Mouse (Mus musculus) hindbrain, embryonic 15.5 days (tissue): ENCODE data around the gene Ubp1. TPM values are rescaled to one million over a fixed set of nuclear protein-coding genes. Genes with fewer than 3 reads are reported as not detected.
A peak's percentile ranks its signal among the peaks of the same experiment; 100 is the strongest.

ENCODE experiments used
- ATAC-seq: fragments of 200-750 bp; cut with Nextera tagmentation; 2 replicates; pipeline ENCODE4 v1.8.0; 2017; ENCODE audit warnings: low read depth, moderate number of reproducible peaks, moderate TSS enrichment; ENCODE audit not compliant: low FRiP score
- H3K27ac ChIP-seq: fragments of 300-500 bp; sonication (generic); replicated peaks from 2 replicates; pipeline ENCODE4 v1.5.1; 2015; ENCODE audit warnings: mild to moderate bottlenecking, inconsistent platforms
- H3K27me3 ChIP-seq: fragments of 300-500 bp; sonication (generic); 2 replicates; pipeline ENCODE4 v1.6.1; 2015; ENCODE audit warnings: control low read depth, inconsistent platforms
- H3K36me3 ChIP-seq: fragments of 300-500 bp; sonication (generic); 2 replicates; pipeline ENCODE4 v1.6.1; 2015; ENCODE audit warnings: control low read depth, inconsistent platforms
- H3K4me1 ChIP-seq: fragments of 300-500 bp; sonication (generic); replicated peaks from 2 replicates; pipeline ENCODE4 v1.6.1; 2015; ENCODE audit warnings: control low read depth, inconsistent platforms
- H3K4me2 ChIP-seq: fragments of 300-500 bp; sonication (generic); 2 replicates; pipeline ENCODE4 v1.6.1; 2015; ENCODE audit warnings: moderate library complexity, mild to moderate bottlenecking, inconsistent platforms
- H3K4me3 ChIP-seq: fragments of 300-500 bp; sonication (generic); 2 replicates; pipeline ENCODE4 v1.5.1; 2015; ENCODE audit warnings: mild to moderate bottlenecking, inconsistent platforms
- H3K9ac ChIP-seq: fragments of 300-500 bp; sonication (generic); 2 replicates; pipeline ENCODE4 v1.6.1; 2015; ENCODE audit warnings: inconsistent platforms
- H3K9me3 ChIP-seq: fragments of 300-500 bp; sonication (generic); 2 replicates; pipeline ENCODE4 v1.6.1; 2016; ENCODE audit warnings: control low read depth, inconsistent platforms
- WGBS: fragments of 180-500 bp; shearing (Covaris S2); methylation state at CpG from one replicate; pipeline ENCODE4 v1.1.7; 2015; 5-methylcytosine and 5-hydroxymethylcytosine counted together
- polyA plus RNA-seq: library from polyadenylated mRNA; unstranded; fragments of >200 nt; fragmentation: Nextera tagmentation; extraction: Ambion mirVana; gene quantifications from 2 replicates; pipeline ENCODE4 v1.2.1, GENCODE M21; 2015

Gene Ubp1
- polyA plus RNA-seq, 1 experiment from 2014 or later, result 32.0 TPM

DNA sequence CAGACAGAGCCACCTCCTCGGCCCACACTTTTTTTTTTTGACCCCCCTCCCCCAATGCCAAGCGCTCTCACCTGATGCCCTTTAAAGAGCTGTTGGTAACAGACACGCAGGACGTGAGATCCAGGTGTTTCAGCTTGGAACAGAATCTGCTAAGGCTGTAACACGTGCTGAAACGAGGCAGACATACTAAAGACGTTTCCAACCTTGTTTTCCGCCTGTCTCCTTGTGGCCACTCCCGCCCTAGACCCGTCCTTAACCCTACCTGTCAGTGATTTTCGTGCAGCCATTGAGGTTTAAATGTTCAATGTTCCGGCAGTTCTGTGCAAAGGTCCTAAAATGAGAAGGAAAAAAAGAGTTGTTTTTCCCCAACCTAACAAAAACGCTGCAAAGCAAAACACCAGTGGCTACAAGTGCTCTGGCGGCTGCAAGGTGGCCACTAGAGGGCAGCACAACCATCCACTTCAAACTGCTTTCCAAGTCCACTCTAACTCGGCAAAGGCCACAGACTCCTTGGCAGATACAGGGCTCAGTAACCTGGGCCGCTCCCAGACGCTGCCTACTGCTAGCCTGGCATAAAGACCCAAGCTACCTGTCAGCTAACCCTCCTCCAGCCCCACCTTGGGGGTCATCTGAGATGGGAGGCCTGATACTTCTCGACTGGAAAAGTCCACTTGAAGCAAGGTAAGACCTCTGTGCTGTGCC is 60.0 kb downstream of the Ubp1 start:
- Histone ChIP-seq H3K4me2 (peak overlapping the region; percentile 22), H3K4me1 (no peaks in the 10 kb centered on the region), H3K9ac (no peak overlapping the region), H3K4me3 (no peak overlapping the region), H3K27me3 (no peaks in the 10 kb centered on the region), H3K27ac (no peak overlapping the region), H3K36me3 (peaks cover 5% of the 10 kb centered on the region; the same call in 1 of the 2 replicates), H3K9me3 (no peaks in the 10 kb centered on the region)
- 31% methylated on average over 18 of the region's 18 CpGs for WGBS
- ATAC-seq, result peak; percentile 82

DNA sequence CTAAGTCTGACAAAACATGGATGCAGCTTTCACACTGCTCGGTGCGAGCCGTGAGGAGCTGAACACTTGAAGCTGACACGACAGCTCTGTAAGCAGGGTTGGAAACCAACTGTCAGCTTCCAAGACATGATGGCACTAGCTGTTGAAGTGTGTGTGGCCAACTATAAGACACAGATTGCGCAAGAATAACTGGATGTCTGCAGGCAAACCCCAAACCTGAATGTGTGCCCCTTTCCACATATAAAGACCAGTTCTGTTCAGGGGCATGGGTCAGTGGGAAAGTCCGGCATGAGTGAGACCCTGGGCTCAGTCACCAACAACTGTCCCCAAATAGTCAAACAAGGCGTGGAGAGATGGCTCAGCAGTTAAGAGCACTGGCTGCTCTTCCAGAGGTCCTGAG is 62.1 kb downstream of the Ubp1 start:
- ATAC-seq, result no peak
- H3K9ac ChIP-seq, result no peak overlapping the region
- H3K4me2 ChIP-seq, result no peak overlapping the region
- H3K36me3 ChIP-seq, result 0 out of 2 replicates have a peak, but pooled peaks cover 5% of the 10 kb centered on the region
- H3K4me3 ChIP-seq, result no peak overlapping the region
- no peaks in the 10 kb centered on the region for H3K9me3 ChIP-seq
- H3K4me1 ChIP-seq, result no peaks in the 10 kb centered on the region
- no peaks in the 10 kb centered on the region for H3K27me3 ChIP-seq
- 94% methylated on average over 7 of the region's 7 CpGs for WGBS
- no peak overlapping the region for H3K27ac ChIP-seq

DNA sequence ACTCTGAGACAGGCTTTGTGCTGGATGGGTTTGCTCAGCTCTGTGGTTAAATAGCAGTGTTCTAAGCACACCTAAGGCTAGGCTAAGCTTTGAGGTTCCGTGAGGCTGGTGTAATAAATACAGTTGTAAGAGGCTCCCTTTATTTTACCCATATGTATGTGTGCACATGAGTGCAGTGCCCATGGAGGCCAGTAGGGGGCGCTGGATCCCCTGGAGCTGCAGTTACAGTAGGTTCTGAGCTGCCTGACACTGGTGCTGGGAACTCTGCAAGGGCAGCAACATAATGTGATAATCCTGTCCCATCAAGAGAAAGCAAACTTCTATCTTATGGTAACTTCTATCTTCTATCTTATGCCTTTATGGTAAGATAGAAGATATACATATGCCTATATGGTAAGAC is 67.6 kb downstream of the Ubp1 start:
- Histone ChIP-seq H3K27me3 (no peaks in the 10 kb centered on the region), H3K4me3 (no peak overlapping the region), H3K36me3 (peaks cover 28% of the 10 kb centered on the region), H3K4me2 (no peak overlapping the region), H3K27ac (no peak overlapping the region), H3K9me3 (no peaks in the 10 kb centered on the region), H3K4me1 (no peaks in the 10 kb centered on the region), H3K9ac (no peak overlapping the region)
- ATAC-seq, result no peak
- WGBS, result 69% methylated on average over 2 of the region's 2 CpGs

- no peak overlapping the region for H3K4me3 ChIP-seq
- no peak overlapping the region for H3K9ac ChIP-seq
- no peaks in the 10 kb centered on the region for H3K9me3 ChIP-seq
- H3K36me3 ChIP-seq, result peaks cover 12% of the 10 kb centered on the region
- no peak for ATAC-seq
- no peaks in the 10 kb centered on the region for H3K4me1 ChIP-seq
- 76% methylated on average over 9 of the region's 9 CpGs for WGBS
- no peak overlapping the region for H3K4me2 ChIP-seq
- no peaks in the 10 kb centered on the region for H3K27me3 ChIP-seq
- no peak overlapping the region for H3K27ac ChIP-seq
These were observed 76.1 kb downstream of the Ubp1 start for GRCm38 (mm10) chr9:114006801-114007200.

DNA sequence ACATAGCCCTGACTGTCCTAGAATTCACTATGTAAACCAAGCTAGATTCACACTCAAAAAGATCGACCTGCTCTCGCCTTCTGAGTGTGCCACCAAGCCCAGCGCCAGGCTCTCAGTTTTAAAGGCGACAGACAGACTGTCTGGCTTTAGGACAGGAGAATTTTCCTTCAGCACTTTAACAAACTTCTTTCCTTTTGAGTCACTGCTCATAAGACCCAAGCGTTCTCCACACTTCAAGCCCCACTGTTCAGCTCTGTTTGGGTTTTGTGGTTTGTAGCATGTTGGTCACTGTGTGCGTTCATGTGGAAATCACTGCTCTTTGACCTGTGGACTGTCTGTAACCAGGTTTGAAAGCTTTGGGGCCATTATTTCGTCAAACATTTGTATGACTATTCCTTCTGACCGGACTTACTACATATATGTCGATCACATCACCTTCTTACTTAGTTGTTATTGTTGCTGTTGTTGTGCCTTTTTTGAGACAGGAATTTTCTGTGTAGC is 77.2 kb downstream of the Ubp1 start:
- no peaks in the 10 kb centered on the region for H3K27me3 ChIP-seq
- H3K4me3 ChIP-seq, result no peak overlapping the region
- no peak overlapping the region for H3K4me2 ChIP-seq
- no peak for ATAC-seq
- no peak overlapping the region for H3K27ac ChIP-seq
- no peaks in the 10 kb centered on the region for H3K4me1 ChIP-seq
- no peaks in the 10 kb centered on the region for H3K9me3 ChIP-seq
- H3K36me3 ChIP-seq, result peaks cover 7% of the 10 kb centered on the region; the same call in 1 of the 2 replicates
- 94% methylated on average over 9 of the region's 9 CpGs for WGBS
- H3K9ac ChIP-seq, result no peak overlapping the region

- H3K4me2 ChIP-seq, result no peak overlapping the region
- no peak overlapping the region for H3K4me3 ChIP-seq
- WGBS, result 39% methylated on average over 5 of the region's 5 CpGs
- H3K27ac ChIP-seq, result no peak overlapping the region
- no peak for ATAC-seq
- peaks cover 6% of the 10 kb centered on the region; the same call in 1 of the 2 replicates for H3K36me3 ChIP-seq
- no peak overlapping the region for H3K9ac ChIP-seq
- H3K9me3 ChIP-seq, result no peaks in the 10 kb centered on the region
- no peaks in the 10 kb centered on the region for H3K4me1 ChIP-seq
- no peaks in the 10 kb centered on the region for H3K27me3 ChIP-seq
These were observed 78.8 kb downstream of the Ubp1 start for GRCm38 (mm10) chr9:114009526-114009925.

DNA sequence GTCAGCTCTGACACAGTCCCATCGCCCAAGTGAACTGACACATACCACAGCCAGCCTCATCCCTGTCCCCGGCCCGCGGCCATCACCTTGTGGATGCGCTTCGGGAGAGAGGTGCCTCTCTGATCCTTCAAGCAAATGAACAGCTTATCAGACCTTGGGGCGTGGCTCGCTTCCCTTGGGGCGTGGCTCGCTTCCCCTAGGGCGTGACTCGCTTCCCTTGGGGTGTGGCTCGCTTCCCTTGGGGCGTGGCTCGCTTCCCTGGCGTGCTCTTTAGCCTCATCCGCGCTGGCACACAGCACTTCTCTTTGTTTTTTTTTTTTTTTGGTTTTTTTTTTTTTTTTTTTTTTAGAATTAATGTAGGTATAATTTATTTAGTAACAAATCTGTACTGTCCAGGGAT is 80.5 kb downstream of the Ubp1 start:
- ATAC-seq, result no peak
- Histone ChIP-seq H3K4me2 (no peak overlapping the region), H3K27ac (no peak overlapping the region), H3K9ac (no peak overlapping the region), H3K9me3 (no peaks in the 10 kb centered on the region), H3K4me1 (no peaks in the 10 kb centered on the region), H3K36me3 (peaks cover 6% of the 10 kb centered on the region), H3K27me3 (no peaks in the 10 kb centered on the region), H3K4me3 (no peak overlapping the region)
- 66% methylated on average over 18 of the region's 18 CpGs for WGBS

GRCm38 (mm10) chr9:114014034-114014433 is 83.3 kb downstream of the Ubp1 start:
- no peak for ATAC-seq
- no peak overlapping the region for H3K4me2 ChIP-seq
- H3K4me1 ChIP-seq, result no peaks in the 10 kb centered on the region
- no peak overlapping the region for H3K4me3 ChIP-seq
- H3K9me3 ChIP-seq, result no peaks in the 10 kb centered on the region
- 90% methylated on average over 1 of the region's 1 CpGs for WGBS
- H3K9ac ChIP-seq, result no peak overlapping the region
- H3K36me3 ChIP-seq, result peaks cover 6% of the 10 kb centered on the region
- no peak overlapping the region for H3K27ac ChIP-seq
- H3K27me3 ChIP-seq, result no peaks in the 10 kb centered on the region

DNA sequence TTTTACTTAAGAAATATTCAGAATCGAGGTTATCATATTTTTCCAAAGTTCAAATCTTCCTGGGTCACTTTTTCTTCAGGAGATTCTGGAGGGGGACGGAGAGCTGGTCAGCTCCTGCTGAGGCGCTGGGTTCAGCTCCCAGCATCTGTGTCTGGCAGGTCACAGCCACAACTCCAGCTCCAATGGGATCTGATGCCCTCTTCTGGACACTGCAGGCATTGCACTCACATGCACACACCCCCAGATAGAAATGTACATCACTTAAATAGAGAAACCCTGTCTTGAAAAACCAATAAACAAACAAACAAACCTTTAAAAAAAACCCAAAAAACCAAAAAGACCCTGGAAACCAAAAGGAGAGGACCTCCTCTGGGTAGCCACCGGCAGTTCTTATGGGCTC is 85.0 kb downstream of the Ubp1 start:
- 84% methylated on average over 4 of the region's 4 CpGs for WGBS
- Histone ChIP-seq H3K27me3 (no peaks in the 10 kb centered on the region), H3K36me3 (peaks cover 6% of the 10 kb centered on the region), H3K27ac (no peak overlapping the region), H3K9ac (no peak overlapping the region), H3K4me2 (no peak overlapping the region), H3K9me3 (no peaks in the 10 kb centered on the region), H3K4me1 (no peaks in the 10 kb centered on the region), H3K4me3 (no peak overlapping the region)
- ATAC-seq, result no peak

- Histone ChIP-seq H3K4me1 (no peaks in the 10 kb centered on the region), H3K27me3 (no peaks in the 10 kb centered on the region), H3K9ac (no peak overlapping the region), H3K9me3 (no peaks in the 10 kb centered on the region), H3K4me3 (no peak overlapping the region), H3K27ac (no peak overlapping the region), H3K36me3 (peaks cover 6% of the 10 kb centered on the region), H3K4me2 (no peak overlapping the region)
- 85% methylated on average over 4 of the region's 4 CpGs for WGBS
- ATAC-seq, result no peak
These were observed 85.7 kb downstream of the Ubp1 start for GRCm38 (mm10) chr9:114016402-114016801.

DNA sequence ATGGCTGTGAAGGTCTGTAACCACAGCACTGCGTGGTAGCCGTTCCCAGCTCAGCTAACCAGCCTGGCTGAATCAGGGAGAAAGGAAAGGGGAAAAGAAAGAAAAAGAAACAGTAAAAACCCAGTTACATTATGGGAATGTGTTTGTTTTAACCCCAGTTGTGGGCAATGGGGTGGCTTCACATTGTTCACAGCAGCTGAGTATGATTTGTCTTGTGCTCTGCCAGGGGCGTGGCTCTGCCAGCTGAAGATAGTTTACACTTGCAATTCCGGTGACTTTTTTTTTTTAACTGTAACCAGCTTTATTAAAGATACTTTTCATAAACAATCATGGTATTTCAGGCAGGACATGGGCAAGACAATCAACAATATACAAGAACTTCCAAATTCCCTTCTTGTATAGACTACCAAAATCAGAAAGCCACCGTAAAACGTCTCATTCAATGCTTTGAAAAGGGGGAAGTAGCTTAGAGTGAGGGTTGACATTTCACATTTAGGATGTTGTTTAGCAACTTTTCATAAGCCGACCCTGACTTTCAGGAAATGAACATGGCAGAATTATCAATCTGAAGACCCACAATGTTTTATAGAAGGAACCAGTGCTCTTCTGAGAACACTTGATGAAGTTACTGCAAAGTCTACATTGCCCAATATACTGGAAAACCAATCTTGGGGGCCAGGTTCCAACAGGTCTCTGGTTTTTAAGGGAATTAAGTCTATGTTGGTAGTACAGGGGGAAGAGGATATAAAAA is 88.5 kb downstream of the Ubp1 start:
- Histone ChIP-seq H3K4me2 (no peak overlapping the region), H3K9ac (no peak overlapping the region), H3K36me3 (no peaks in the 10 kb centered on the region; the same call in 1 of the 2 replicates), H3K9me3 (no peaks in the 10 kb centered on the region), H3K4me3 (no peak overlapping the region), H3K27me3 (no peaks in the 10 kb centered on the region), H3K4me1 (no peaks in the 10 kb centered on the region), H3K27ac (no peak overlapping the region)
- WGBS, result 88% methylated on average over 7 of the region's 7 CpGs
- no peak for ATAC-seq

- Histone ChIP-seq H3K27ac (no peak overlapping the region), H3K9me3 (no peaks in the 10 kb centered on the region), H3K27me3 (no peaks in the 10 kb centered on the region), H3K4me2 (no peak overlapping the region), H3K9ac (no peak overlapping the region), H3K4me1 (peaks cover 12% of the 10 kb centered on the region), H3K36me3 (no peaks in the 10 kb centered on the region), H3K4me3 (no peak overlapping the region)
- no peak for ATAC-seq
- 75% methylated on average over 4 of the region's 4 CpGs for WGBS
These were observed 91.4 kb downstream of the Ubp1 start for GRCm38 (mm10) chr9:114022141-114022540.
